Mouse (Mus musculus) liver, adult 2 months (tissue): ENCODE data around the gene Adgrg2.

ENCODE experiments used
- CTCF ChIP-seq: fragments of 200-500 bp; IDR thresholded peaks from 2 replicates; pipeline ENCODE4 v1.5.1; 2011; ENCODE audit warnings: low read depth, low read length, control low read depth
- POLR2A ChIP-seq: fragments of 200-500 bp; IDR thresholded peaks from 2 replicates; pipeline ENCODE4 v1.6.1; 2011; ENCODE audit warnings: low read length, control low read depth; ENCODE audit not compliant: insufficient read depth; ENCODE audit errors: extremely low read depth

- TF ChIP-seq POLR2A (no peak), CTCF (no peak)
Measured at GRCm38 (mm10) chrX:160412930-160413453, 22.5 kb downstream of the Adgrg2 start.
